Mouse (Mus musculus) brain, embryonic 14.5 days (tissue): ENCODE measurements around the gene Chd1l.

Experiments used
- CTCF ChIP-seq: fragments of 200-500 bp; IDR thresholded peaks from 2 replicates; pipeline ENCODE4 v1.5.1; 2012; ENCODE audit warnings: inconsistent platforms, mild to moderate bottlenecking, moderate library complexity, borderline replicate concordance; ENCODE audit not compliant: insufficient read depth, insufficient read length; ENCODE audit errors: extremely low read depth
- POLR2A ChIP-seq: fragments of 200-500 bp; IDR thresholded peaks from 2 replicates; pipeline ENCODE4 v1.6.1; 2012; ENCODE audit warnings: mild to moderate bottlenecking, inconsistent platforms, borderline replicate concordance; ENCODE audit not compliant: poor library complexity, insufficient read depth, insufficient read length, severe bottlenecking; ENCODE audit errors: extremely low read depth

GRCm38 (mm10) chr3:97600050-97600832 lies 9.8 kb downstream of the Chd1l start:
- TF ChIP-seq CTCF (no peak), POLR2A (no peak)
